Mouse (Mus musculus): ENCODE data around the gene Angptl8. TPM values are rescaled to one million over a fixed set of nuclear protein-coding genes. Genes with fewer than 3 reads are reported as not detected.

Gene Angptl8
- polyA plus RNA-seq, 1 experiment from 2014 or later = 1.9 TPM

DNA sequence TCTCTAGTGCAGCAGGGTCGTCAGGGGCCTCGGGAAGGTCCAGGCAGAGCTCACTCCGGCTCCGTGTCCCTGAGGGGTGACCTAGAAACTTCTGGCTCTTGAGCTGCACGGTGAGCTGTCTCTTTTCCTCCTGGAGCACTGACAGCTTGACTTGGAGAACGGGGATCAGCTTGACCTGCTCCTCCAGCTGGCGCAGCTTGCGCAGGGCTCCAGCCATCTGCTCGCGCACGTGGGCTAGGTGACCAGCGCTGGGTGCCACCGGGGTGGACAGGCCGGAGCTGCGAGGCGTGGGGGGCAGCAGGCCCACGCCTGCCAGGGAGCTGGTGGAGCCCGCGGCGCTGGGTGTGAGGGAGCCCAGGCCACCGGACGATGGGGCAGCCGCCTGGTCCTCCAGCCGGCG, 40.4 kb upstream of the Angptl8 start:
- Histone ChIP-seq H3K4me1 (ENCODE audit: control insufficient read depth, insufficient read depth, low read length) (peaks cover 38% of the 10 kb centered on the region), H3K36me3 (ENCODE audit: control insufficient read depth, insufficient read depth, low read length) (peaks cover 25% of the 10 kb centered on the region)
- 93% methylated on average over 25 of the region's 25 CpGs for WGBS (ENCODE audit: insufficient replicate concordance)

GRCm38 (mm10) chr9:21795579-21795978, 39.7 kb upstream of the Angptl8 start:
- ATAC-seq (replicated peaks; ENCODE audit: insufficient number of reproducible peaks, low FRiP score, low TSS enrichment) = no peak
- Histone ChIP-seq H3K27ac (ENCODE audit: low read depth, low read length) (no peak overlapping the region), H3K9ac (ENCODE audit: low read depth, low read length) (peak overlapping the region; percentile 54), H3K36me3 (ENCODE audit: control insufficient read depth, insufficient read depth, low read length) (peaks cover 24% of the 10 kb centered on the region), H3K9me3 (replicated peaks; ENCODE audit: control insufficient read depth, low read length) (no peaks in the 10 kb centered on the region), H3K4me3 (ENCODE audit: low read depth, low read length) (no peak overlapping the region), H3K4me1 (ENCODE audit: control insufficient read depth, insufficient read depth, low read length) (peaks cover 38% of the 10 kb centered on the region), H3K4me2 (peak overlapping the region; percentile 81), H3K27me3 (ENCODE audit: control insufficient read depth, insufficient read depth, low read length) (no peaks in the 10 kb centered on the region)
- 71% methylated on average over 5 of the region's 5 CpGs for WGBS (ENCODE audit: insufficient replicate concordance)

More for the DNA sequence above, 40.4 kb upstream of the Angptl8 start:
- no peak for ATAC-seq (replicated peaks; ENCODE audit: insufficient number of reproducible peaks, low FRiP score, low TSS enrichment)
- Histone ChIP-seq H3K9ac (ENCODE audit: low read depth, low read length) (no peak overlapping the region), H3K27ac (ENCODE audit: low read depth, low read length) (no peak overlapping the region), H3K9me3 (replicated peaks; ENCODE audit: control insufficient read depth, low read length) (no peaks in the 10 kb centered on the region), H3K27me3 (ENCODE audit: control insufficient read depth, insufficient read depth, low read length) (no peaks in the 10 kb centered on the region), H3K4me2 (no peak overlapping the region), H3K4me3 (ENCODE audit: low read depth, low read length) (no peak overlapping the region)

GRCm38 (mm10) chr9:21796259-21796658, 39.1 kb upstream of the Angptl8 start:
- Histone ChIP-seq H3K4me2 (peak overlapping the region; percentile 81), H3K9ac (ENCODE audit: low read depth, low read length) (peak overlapping the region; percentile 16), H3K4me3 (ENCODE audit: low read depth, low read length) (peak overlapping the region; percentile 92), H3K9me3 (replicated peaks; ENCODE audit: control insufficient read depth, low read length) (no peaks in the 10 kb centered on the region), H3K4me1 (ENCODE audit: control insufficient read depth, insufficient read depth, low read length) (peaks cover 37% of the 10 kb centered on the region), H3K27me3 (ENCODE audit: control insufficient read depth, insufficient read depth, low read length) (no peaks in the 10 kb centered on the region), H3K36me3 (ENCODE audit: control insufficient read depth, insufficient read depth, low read length) (peaks cover 29% of the 10 kb centered on the region), H3K27ac (ENCODE audit: low read depth, low read length) (peak overlapping the region; percentile 30)
- WGBS (ENCODE audit: insufficient replicate concordance) = 56% methylated on average over 3 of the region's 3 CpGs
- no peak for ATAC-seq (replicated peaks; ENCODE audit: insufficient number of reproducible peaks, low FRiP score, low TSS enrichment)

DNA sequence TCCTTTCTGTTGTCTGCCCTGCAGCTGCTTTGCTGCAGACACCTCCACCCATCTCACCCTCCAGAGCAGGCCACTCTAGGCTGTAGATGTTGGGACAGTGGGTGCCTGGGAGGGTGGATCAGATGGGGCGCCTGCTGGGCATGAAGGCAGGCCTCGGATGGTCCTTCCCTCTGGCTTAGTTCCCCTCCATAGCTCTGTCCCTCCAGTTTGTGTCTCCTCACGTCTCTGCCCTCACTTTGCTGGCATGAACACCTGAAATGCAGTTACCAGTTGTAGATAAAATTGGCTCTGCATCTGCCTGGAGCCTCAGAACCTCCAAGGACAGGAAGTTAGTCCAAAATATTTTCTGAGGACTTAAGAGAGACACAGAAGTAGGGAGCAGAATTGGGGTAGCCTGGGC, 38.4 kb upstream of the Angptl8 start:
- no peaks in the 10 kb centered on the region for H3K27me3 ChIP-seq (ENCODE audit: control insufficient read depth, insufficient read depth, low read length)
- H3K9me3 ChIP-seq (replicated peaks; ENCODE audit: control insufficient read depth, low read length) = no peaks in the 10 kb centered on the region
- peaks cover 29% of the 10 kb centered on the region for H3K36me3 ChIP-seq (ENCODE audit: control insufficient read depth, insufficient read depth, low read length)
- 68% methylated on average over 3 of the region's 3 CpGs for WGBS (ENCODE audit: insufficient replicate concordance)
- ATAC-seq (replicated peaks; ENCODE audit: insufficient number of reproducible peaks, low FRiP score, low TSS enrichment) = no peak
- H3K4me2 ChIP-seq = peak overlapping the region; percentile 81
- H3K9ac ChIP-seq (ENCODE audit: low read depth, low read length) = peak overlapping the region; percentile 16
- H3K27ac ChIP-seq (ENCODE audit: low read depth, low read length) = peak overlapping the region; percentile 92; the same call in 1 of the 2 replicates
- peaks cover 30% of the 10 kb centered on the region for H3K4me1 ChIP-seq (ENCODE audit: control insufficient read depth, insufficient read depth, low read length)
- peak overlapping the region; percentile 92 for H3K4me3 ChIP-seq (ENCODE audit: low read depth, low read length)

GRCm38 (mm10) chr9:21797921-21798344, 37.4 kb upstream of the Angptl8 start:
- Histone ChIP-seq H3K4me3 (ENCODE audit: low read depth, low read length) (peak overlapping the region; percentile 92), H3K4me2 (peak overlapping the region; percentile 81), H3K36me3 (ENCODE audit: control insufficient read depth, insufficient read depth, low read length) (peaks cover 31% of the 10 kb centered on the region), H3K9me3 (replicated peaks; ENCODE audit: control insufficient read depth, low read length) (no peaks in the 10 kb centered on the region), H3K9ac (ENCODE audit: low read depth, low read length) (peak overlapping the region; percentile 88), H3K4me1 (ENCODE audit: control insufficient read depth, insufficient read depth, low read length) (peaks cover 21% of the 10 kb centered on the region), H3K27ac (ENCODE audit: low read depth, low read length) (peak overlapping the region; percentile 92), H3K27me3 (ENCODE audit: control insufficient read depth, insufficient read depth, low read length) (no peaks in the 10 kb centered on the region)
- ATAC-seq (replicated peaks; ENCODE audit: insufficient number of reproducible peaks, low FRiP score, low TSS enrichment) = peak; percentile 55
- WGBS (ENCODE audit: insufficient replicate concordance) = under 1% methylated on average over 23 of the region's 26 CpGs

DNA sequence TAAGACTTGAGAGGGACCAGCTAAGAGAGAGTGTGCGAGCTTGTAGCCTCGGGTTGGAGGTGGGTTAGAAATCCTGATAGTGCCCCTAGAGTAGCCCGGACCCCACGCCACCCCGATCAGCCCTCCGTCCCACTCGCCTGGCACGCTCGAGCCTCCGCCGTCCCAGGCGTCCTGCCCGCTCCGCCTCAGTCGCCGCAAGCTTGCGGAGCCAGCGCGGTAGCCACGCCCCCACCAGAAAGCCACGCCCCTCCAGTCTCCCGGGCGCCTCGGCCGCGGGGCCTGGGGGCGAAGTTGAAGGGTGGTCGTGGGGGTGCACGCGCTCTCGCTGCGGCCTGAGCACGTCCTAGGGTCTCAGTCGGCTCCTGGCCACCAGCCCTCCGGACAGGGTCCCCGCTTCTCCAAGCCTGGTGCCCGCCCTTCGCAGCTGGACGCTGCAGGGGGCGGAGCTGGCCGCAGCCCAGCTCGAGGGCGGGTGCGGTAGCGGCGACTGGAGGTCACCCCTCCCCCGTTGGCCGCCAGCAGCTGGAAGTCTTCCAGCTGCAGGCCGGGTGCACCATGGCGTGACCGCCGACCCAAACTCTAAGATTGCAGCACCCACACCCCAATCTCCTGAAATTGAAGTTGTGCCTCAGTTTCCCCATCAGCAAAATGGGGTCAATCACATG, 36.8 kb upstream of the Angptl8 start, which contains the start of gene Kank2:
TSS of gene Kank2 (minus strand) at position 400 of the 665 bp plus-strand sequence.
- under 1% methylated on average over 52 of the region's 52 CpGs for WGBS (ENCODE audit: insufficient replicate concordance)

DNA sequence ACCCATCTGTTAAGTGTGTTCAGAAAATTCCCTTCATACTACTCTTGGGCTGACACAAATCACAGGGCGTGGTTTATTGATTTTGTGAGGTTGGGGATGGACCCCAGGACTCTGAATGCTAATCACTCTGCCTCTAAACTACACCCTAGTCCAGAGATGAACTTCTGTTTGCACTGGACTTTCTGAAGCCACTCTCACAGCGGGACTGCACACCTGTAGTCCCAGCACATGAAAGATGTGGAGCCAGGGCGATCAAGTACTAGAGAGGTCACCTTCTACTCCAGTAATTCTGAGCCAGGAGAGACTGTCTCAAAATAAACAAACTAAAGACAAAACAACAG, 36.3 kb upstream of the Angptl8 start:
- H3K4me1 ChIP-seq (ENCODE audit: control insufficient read depth, insufficient read depth, low read length) = peaks cover 19% of the 10 kb centered on the region
- H3K4me3 ChIP-seq (ENCODE audit: low read depth, low read length) = peak overlapping the region; percentile 92
- 57% methylated on average over 3 of the region's 3 CpGs for WGBS (ENCODE audit: insufficient replicate concordance)
- no peaks in the 10 kb centered on the region for H3K27me3 ChIP-seq (ENCODE audit: control insufficient read depth, insufficient read depth, low read length)
- peak overlapping the region; percentile 81 for H3K4me2 ChIP-seq
- ATAC-seq (replicated peaks; ENCODE audit: insufficient number of reproducible peaks, low FRiP score, low TSS enrichment) = no peak
- H3K36me3 ChIP-seq (ENCODE audit: control insufficient read depth, insufficient read depth, low read length) = peaks cover 24% of the 10 kb centered on the region
- peak overlapping the region; percentile 92 for H3K27ac ChIP-seq (ENCODE audit: low read depth, low read length)
- H3K9me3 ChIP-seq (replicated peaks; ENCODE audit: control insufficient read depth, low read length) = no peaks in the 10 kb centered on the region
- no peak overlapping the region; the same call in 1 of the 2 replicates for H3K9ac ChIP-seq (ENCODE audit: low read depth, low read length)

More for the DNA sequence above, 36.8 kb upstream of the Angptl8 start, which contains the start of gene Kank2:
- H3K27me3 ChIP-seq (ENCODE audit: control insufficient read depth, insufficient read depth, low read length) = no peaks in the 10 kb centered on the region
- peaks cover 29% of the 10 kb centered on the region for H3K36me3 ChIP-seq (ENCODE audit: control insufficient read depth, insufficient read depth, low read length)
- H3K4me3 ChIP-seq (ENCODE audit: low read depth, low read length) = peak within 1 kb of the TSS; percentile 92
- peak within 1 kb of the TSS; percentile 81 for H3K4me2 ChIP-seq
- peak within 1 kb of the TSS; percentile 92 for H3K27ac ChIP-seq (ENCODE audit: low read depth, low read length)
- peaks cover 19% of the 10 kb centered on the region for H3K4me1 ChIP-seq (ENCODE audit: control insufficient read depth, insufficient read depth, low read length)
- H3K9me3 ChIP-seq (replicated peaks; ENCODE audit: control insufficient read depth, low read length) = no peaks in the 10 kb centered on the region
- H3K9ac ChIP-seq (ENCODE audit: low read depth, low read length) = peak within 1 kb of the TSS; percentile 88
- ATAC-seq (replicated peaks; ENCODE audit: insufficient number of reproducible peaks, low FRiP score, low TSS enrichment) = peak; percentile 78

DNA sequence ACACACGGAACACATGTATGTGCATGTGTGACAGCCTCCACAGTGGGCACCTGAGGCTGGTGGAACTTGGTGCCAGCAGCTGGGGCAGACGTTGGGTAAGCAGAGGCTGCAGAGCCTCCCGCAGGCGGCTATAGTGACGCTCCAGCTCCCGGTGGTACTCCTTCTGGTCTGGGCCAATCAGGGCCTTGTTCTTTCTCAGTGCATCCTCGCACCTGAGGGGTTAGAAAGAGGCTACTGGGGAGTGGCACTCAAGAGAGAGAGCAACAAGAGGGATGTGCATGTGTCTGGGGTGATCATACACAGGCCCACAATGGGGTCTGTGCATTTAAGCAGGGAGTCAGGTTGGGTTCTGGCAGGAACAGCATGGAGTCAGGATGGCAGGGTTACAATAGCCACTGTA, 34.2 kb upstream of the Angptl8 start:
- WGBS (ENCODE audit: insufficient replicate concordance) = 76% methylated on average over 7 of the region's 7 CpGs

DNA sequence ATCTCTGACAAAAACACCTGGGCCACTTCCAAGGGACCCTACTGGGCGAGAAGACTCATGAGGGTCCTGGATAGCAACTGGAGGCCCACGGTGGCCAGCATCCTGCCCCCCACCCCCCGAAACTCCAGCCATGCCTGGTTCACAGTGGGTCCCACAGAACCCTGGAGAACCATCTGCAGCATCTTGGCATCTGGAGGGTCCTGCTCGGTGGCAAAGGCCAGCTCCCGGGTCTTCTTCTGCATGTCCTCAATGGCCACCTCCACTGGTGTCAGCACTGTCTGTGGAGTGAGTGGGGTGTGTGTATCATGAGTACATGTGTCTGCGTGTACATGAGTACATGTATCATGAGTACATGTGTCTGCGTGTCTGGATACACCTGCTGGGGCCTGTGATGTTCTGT, 33.7 kb upstream of the Angptl8 start:
- Histone ChIP-seq H3K9me3 (replicated peaks; ENCODE audit: control insufficient read depth, low read length) (no peaks in the 10 kb centered on the region), H3K4me3 (ENCODE audit: low read depth, low read length) (no peak overlapping the region), H3K27ac (ENCODE audit: low read depth, low read length) (no peak overlapping the region), H3K36me3 (ENCODE audit: control insufficient read depth, insufficient read depth, low read length) (peaks cover 10% of the 10 kb centered on the region), H3K9ac (ENCODE audit: low read depth, low read length) (no peak overlapping the region), H3K4me1 (ENCODE audit: control insufficient read depth, insufficient read depth, low read length) (peaks cover 10% of the 10 kb centered on the region), H3K4me2 (no peak overlapping the region), H3K27me3 (ENCODE audit: control insufficient read depth, insufficient read depth, low read length) (no peaks in the 10 kb centered on the region)
- no peak for ATAC-seq (replicated peaks; ENCODE audit: insufficient number of reproducible peaks, low FRiP score, low TSS enrichment)
- WGBS (ENCODE audit: insufficient replicate concordance) = 83% methylated on average over 7 of the region's 7 CpGs

More for the DNA sequence above, 34.2 kb upstream of the Angptl8 start:
- Histone ChIP-seq H3K27ac (ENCODE audit: low read depth, low read length) (no peak overlapping the region), H3K9ac (ENCODE audit: low read depth, low read length) (no peak overlapping the region), H3K4me1 (ENCODE audit: control insufficient read depth, insufficient read depth, low read length) (peaks cover 14% of the 10 kb centered on the region), H3K4me3 (ENCODE audit: low read depth, low read length) (no peak overlapping the region), H3K27me3 (ENCODE audit: control insufficient read depth, insufficient read depth, low read length) (no peaks in the 10 kb centered on the region), H3K36me3 (ENCODE audit: control insufficient read depth, insufficient read depth, low read length) (peaks cover 10% of the 10 kb centered on the region), H3K9me3 (replicated peaks; ENCODE audit: control insufficient read depth, low read length) (no peaks in the 10 kb centered on the region), H3K4me2 (no peak overlapping the region)
- ATAC-seq (replicated peaks; ENCODE audit: insufficient number of reproducible peaks, low FRiP score, low TSS enrichment) = no peak

All from heart, embryonic 11.5 days (tissue).